Mouse (Mus musculus): ENCODE measurements at regions not wholly inside any gene's neighbourhood (a gene's known extent, or its start where the extent isn't known, plus 50 kb on each side); places are given as distances from the start of the nearest gene placed in this dataset.

- DNase-seq (ENCODE audit: low spot score): no peak
These were observed 116.1 kb upstream of the Ankrd55 start for GRCm38 (mm10) chr13:112171940-112172715.

GRCm38 (mm10) chr13:112173973-112174372 is 114.3 kb upstream of the Ankrd55 start:
- no peak for DNase-seq (ENCODE audit: low spot score)

- no peak for DNase-seq (ENCODE audit: low spot score)
These were observed 110.2 kb upstream of the Ankrd55 start for GRCm38 (mm10) chr13:112178031-112178430.

- no peak for DNase-seq (ENCODE audit: low spot score)
These were observed 104.3 kb upstream of the Ankrd55 start for GRCm38 (mm10) chr13:112183996-112184395.

- DNase-seq (ENCODE audit: low spot score): no peak
These were observed 103.1 kb upstream of the Ankrd55 start for GRCm38 (mm10) chr13:112185116-112185515.

- DNase-seq (ENCODE audit: low spot score): no peak
These were observed 101.0 kb upstream of the Ankrd55 start for GRCm38 (mm10) chr13:112187226-112187625.

- peak; percentile 6 for DNase-seq (ENCODE audit: low spot score)
These were observed 99.9 kb upstream of the Ankrd55 start for GRCm38 (mm10) chr13:112188313-112188712.

GRCm38 (mm10) chr13:112188741-112189476 is 99.3 kb upstream of the Ankrd55 start:
- no peak for DNase-seq (ENCODE audit: low spot score)

- DNase-seq (ENCODE audit: low spot score): no peak
These were observed 98.6 kb upstream of the Ankrd55 start for GRCm38 (mm10) chr13:112189605-112190004.

- peak; percentile 60 for DNase-seq (ENCODE audit: low spot score)
These were observed 95.9 kb upstream of the Ankrd55 start for GRCm38 (mm10) chr13:112192192-112192905.

GRCm38 (mm10) chr13:112193676-112194075 is 94.6 kb upstream of the Ankrd55 start:
- no peak for DNase-seq (ENCODE audit: low spot score)

GRCm38 (mm10) chr13:112194991-112195390 is 93.3 kb upstream of the Ankrd55 start:
- no peak for DNase-seq (ENCODE audit: low spot score)

- peak; percentile 21 for DNase-seq (ENCODE audit: low spot score)
These were observed 91.5 kb upstream of the Ankrd55 start for GRCm38 (mm10) chr13:112196789-112197188.

GRCm38 (mm10) chr13:112203721-112204120 is 84.5 kb upstream of the Ankrd55 start:
- DNase-seq (ENCODE audit: low spot score): no peak

- no peak for DNase-seq (ENCODE audit: low spot score)
These were observed 84.0 kb upstream of the Ankrd55 start for GRCm38 (mm10) chr13:112204204-112204603.

- no peak for DNase-seq (ENCODE audit: low spot score)
These were observed 83.4 kb upstream of the Ankrd55 start for GRCm38 (mm10) chr13:112204813-112205212.

GRCm38 (mm10) chr13:112207617-112208235 is 80.5 kb upstream of the Ankrd55 start:
- DNase-seq (ENCODE audit: low spot score): no peak

- no peak for DNase-seq (ENCODE audit: low spot score)
These were observed 76.4 kb upstream of the Ankrd55 start for GRCm38 (mm10) chr13:112211841-112212240.

- DNase-seq (ENCODE audit: low spot score): no peak
These were observed 75.9 kb upstream of the Ankrd55 start for GRCm38 (mm10) chr13:112212391-112212790.

- no peak for DNase-seq (ENCODE audit: low spot score)
These were observed 74.6 kb upstream of the Ankrd55 start for GRCm38 (mm10) chr13:112213652-112214081.

GRCm38 (mm10) chr13:112216084-112216483 is 72.2 kb upstream of the Ankrd55 start:
- no peak for DNase-seq (ENCODE audit: low spot score)

- DNase-seq (ENCODE audit: low spot score): peak; percentile 12
These were observed 69.9 kb upstream of the Ankrd55 start for GRCm38 (mm10) chr13:112218389-112218788.
